In genomic region chr13:102678482-102678881, GRCm38 (mm10) we compare ENCODE assay signal across 8 mouse cellular contexts. TPM values are rescaled to one million over a fixed set of nuclear protein-coding genes. Genes with fewer than 3 reads are reported as not detected.
DNase-seq lines count a peak whose midpoint lies in the region; ATAC-seq lines count a peak whose summit lies in the region.
"Had no signal": no experiment of that assay in that cellular context is flagged by ENCODE, and none has a peak within 500 bp of the region (broad histone marks: within the 10 kb centered on the region; RNA-seq: fewer than 3 reads in every experiment).

No protein-coding gene starts in this region.

- H3K9ac ChIP-seq in forebrain, embryonic 15.5 days (replicated peaks) = no peak overlapping the region
- no peak overlapping the region for H3K9ac ChIP-seq in hindbrain, embryonic 14.5 days

- H3K9me3 ChIP-seq in forebrain, embryonic 15.5 days = no peaks in the 10 kb centered on the region
- no peaks in the 10 kb centered on the region for H3K9me3 ChIP-seq in hindbrain, embryonic 14.5 days (ENCODE audit: control insufficient read depth, low read length)
- H3K9me3 ChIP-seq: megakaryocyte, embryonic 14.5 days had no signal

- no peaks in the 10 kb centered on the region for H3K36me3 ChIP-seq in forebrain, embryonic 15.5 days
- H3K36me3 ChIP-seq in hindbrain, embryonic 14.5 days (replicated peaks; ENCODE audit: control insufficient read depth, insufficient read depth) = no peaks in the 10 kb centered on the region

- WGBS in forebrain, embryonic 15.5 days = 9% methylated on average over 2 of the region's 2 CpGs
- WGBS in hindbrain, embryonic 14.5 days = 17% methylated on average over 2 of the region's 2 CpGs

- H3K27ac ChIP-seq in forebrain, embryonic 15.5 days (replicated peaks) = no peak overlapping the region
- no peak overlapping the region for H3K27ac ChIP-seq in hindbrain, embryonic 14.5 days

- DNase-seq in R1 (ENCODE audit: low read depth, low spot score) = peak; percentile 70
- DNase-seq in cerebellum, adult 11-12 months = peak; percentile 23
- peak; percentile 96 for DNase-seq in hindbrain, embryonic 14.5 days (ENCODE audit: low spot score)
- DNase-seq in left cerebral cortex, adult 11 months (ENCODE audit: low spot score) = peak; percentile 78
- peak; percentile 80 for DNase-seq in right cerebral cortex, postnatal 14 days

- peak; percentile 83 for ATAC-seq in forebrain, embryonic 15.5 days (replicated peaks)
- ATAC-seq in hindbrain, embryonic 14.5 days (ENCODE audit: low FRiP score) = peak; percentile 66; the same call in 1 of the 2 replicates
- ATAC-seq in megakaryocyte progenitor cell, adult 5-6 weeks (replicated peaks; ENCODE audit: poor library complexity) = peak; percentile 100

- H3K4me3 ChIP-seq in forebrain, embryonic 15.5 days = no peak overlapping the region
- H3K4me3 ChIP-seq in hindbrain, embryonic 14.5 days (replicated peaks; ENCODE audit: low read length) = no peak overlapping the region
- H3K4me3 ChIP-seq: megakaryocyte, embryonic 14.5 days had no signal

- no peak overlapping the region for H3K4me2 ChIP-seq in forebrain, embryonic 15.5 days (replicated peaks)
- no peak overlapping the region for H3K4me2 ChIP-seq in hindbrain, embryonic 14.5 days (replicated peaks)

- no peaks in the 10 kb centered on the region for H3K4me1 ChIP-seq in forebrain, embryonic 15.5 days
- H3K4me1 ChIP-seq in hindbrain, embryonic 14.5 days (replicated peaks; ENCODE audit: control insufficient read depth, insufficient read depth, low read length) = no peaks in the 10 kb centered on the region

- no peaks in the 10 kb centered on the region for H3K27me3 ChIP-seq in forebrain, embryonic 15.5 days
- no peaks in the 10 kb centered on the region for H3K27me3 ChIP-seq in hindbrain, embryonic 14.5 days (ENCODE audit: control insufficient read depth, insufficient read depth, low read length)
- H3K27me3 ChIP-seq: megakaryocyte, embryonic 14.5 days had no signal

RNA-seq across cellular contexts. Expression of gene Cd180, which starts 14.9 kb away (rescaled TPM):
- polyA plus RNA-seq in forebrain, embryonic 15.5 days (2015; fragmentation: Nextera tagmentation; extraction: Ambion mirVana) = 0.19 and 0.23 TPM in 2 replicates
- polyA plus RNA-seq in hindbrain, embryonic 14.5 days (2014; fragmentation: Nextera tagmentation; extraction: Ambion mirVana) = 1.0 and 1.1 TPM in 2 replicates
- 47.1 and 51.5 TPM in 2 replicates for total RNA-seq in megakaryocyte progenitor cell, adult 5-6 weeks (2015)
- 11.2 and 14.5 TPM in 2 replicates for total RNA-seq in megakaryocyte progenitor cell, adult 5-6 weeks (2017)

Comparison
In these comparisons a context has a peak if more than half of its experiments do, and no peak if none do; other contexts are left out.
1. DNase-seq: peak in every context shown above with its lines; median percentile 96 in hindbrain, embryonic 14.5 days; 80 in right cerebral cortex, postnatal 14 days; 78 in left cerebral cortex, adult 11 months; 70 in R1; 23 in cerebellum, adult 11-12 months.